Mouse (Mus musculus) CH12.LX (cell line): Measurements from ENCODE around the gene Wbp11. TPM values are rescaled to one million over a fixed set of nuclear protein-coding genes. Genes with fewer than 3 reads are reported as not detected.

Source experiments
- DNase-seq: peaks from one replicate; pipeline ENCODE4 v3.0.0-alpha.2; 2013; ENCODE audit errors: extremely low read depth
- H3K27ac ChIP-seq: 2 replicates; pipeline ENCODE4 v1.5.1; 2012; ENCODE audit warnings: low read depth, mild to moderate bottlenecking, control low read depth, moderate library complexity; ENCODE audit not compliant: insufficient read depth
- H3K27me3 ChIP-seq: replicated peaks from 2 replicates; pipeline ENCODE3; 2012; ENCODE audit warnings: inconsistent platforms
- H3K36me3 ChIP-seq, 2 experiments: replicated peaks in 1 of 2; 2 replicates each; pipeline versions ENCODE3 to v1.6.1; 2012; ENCODE audit warnings: inconsistent platforms in 1 of 2, low read length in 1 of 2, mild to moderate bottlenecking in 1 of 2, mixed read lengths in 1 of 2, moderate library complexity in 1 of 2; ENCODE audit not compliant: control insufficient read depth in 1 of 2, insufficient read depth in 1 of 2
- H3K4me1 ChIP-seq, 2 experiments: 2 replicates each; pipeline ENCODE4 v1.6.1; 2012; ENCODE audit warnings: inconsistent platforms in 1 of 2, moderate library complexity in 1 of 2; ENCODE audit not compliant: insufficient read depth in 2 of 2, control insufficient read depth in 1 of 2
- H3K4me2 ChIP-seq: 2 replicates; pipeline ENCODE4 v1.6.1; 2012; ENCODE audit warnings: low read depth, mild to moderate bottlenecking, control low read depth; ENCODE audit not compliant: poor library complexity, insufficient read depth, severe bottlenecking
- H3K4me3 ChIP-seq, 3 experiments: fragments of 150-350 bp in 1 of 3; sonication (generic) in 1 of 3; replicated peaks in 1 of 3; 2 replicates each; pipeline versions ENCODE3 to v1.5.1; 2011 to 2012; ENCODE audit warnings: low read depth in 2 of 3, low read length in 2 of 3, mild to moderate bottlenecking in 2 of 3, moderate library complexity in 2 of 3, control low read depth in 1 of 3, improper control_type of control experiment in 1 of 3, inconsistent platforms in 1 of 3, mixed read lengths in 1 of 3; ENCODE audit not compliant: poor library complexity in 1 of 3
- H3K79me2 ChIP-seq: replicated peaks from 2 replicates; pipeline ENCODE4 v1.6.1; 2012; ENCODE audit warnings: mild to moderate bottlenecking, moderate library complexity; ENCODE audit not compliant: control insufficient read depth, poor library complexity, insufficient read depth, severe bottlenecking; ENCODE audit errors: extremely low read depth
- H3K9ac ChIP-seq: 2 replicates; pipeline ENCODE4 v1.6.1; 2012; ENCODE audit warnings: low read depth, mild to moderate bottlenecking, control low read depth, moderate library complexity; ENCODE audit not compliant: insufficient read depth
- H3K9me3 ChIP-seq: replicated peaks from 2 replicates; pipeline ENCODE3; 2012; ENCODE audit warnings: low read length, inconsistent platforms, mixed read lengths
- CHD2 ChIP-seq: IDR thresholded peaks from 2 replicates; pipeline ENCODE4 v1.6.1; 2011; ENCODE audit warnings: low read length, improper control_type of control experiment
- CTCF ChIP-seq, 2 experiments: IDR thresholded peaks in 1 of 2; conservative IDR thresholded peaks in 1 of 2; 2 replicates each; pipeline ENCODE4 v1.5.1; 2011 to 2012; ENCODE audit warnings: low read depth in 2 of 2, low read length in 2 of 2, improper control_type of control experiment in 1 of 2, inconsistent platforms in 1 of 2, mild to moderate bottlenecking in 1 of 2, moderate library complexity in 1 of 2
- E2F4 ChIP-seq: IDR thresholded peaks from 2 replicates; pipeline ENCODE4 v1.6.1; 2011; ENCODE audit warnings: low read depth, low read length, improper control_type of control experiment; ENCODE audit not compliant: insufficient replicate concordance
- ELF1 ChIP-seq: IDR thresholded peaks from 2 replicates; pipeline ENCODE4 v1.6.1; 2014; ENCODE audit warnings: low read depth, mild to moderate bottlenecking, inconsistent platforms, low read length, improper control_type of control experiment
- GABPA ChIP-seq: IDR thresholded peaks from 2 replicates; pipeline ENCODE4 v1.6.1; 2012; ENCODE audit warnings: low read depth, low read length, improper control_type of control experiment, inconsistent platforms; ENCODE audit not compliant: insufficient replicate concordance
- IRF4 ChIP-seq: IDR thresholded peaks from 2 replicates; pipeline ENCODE4 v1.6.1; 2014; ENCODE audit warnings: low read depth, mild to moderate bottlenecking, inconsistent platforms, low read length, improper control_type of control experiment
- JUN ChIP-seq: IDR thresholded peaks from 2 replicates; pipeline ENCODE4 v1.6.1; 2011; ENCODE audit warnings: low read depth, mild to moderate bottlenecking, low read length, improper control_type of control experiment, moderate library complexity; ENCODE audit not compliant: insufficient read depth
- KAT2A ChIP-seq: IDR thresholded peaks from 2 replicates; pipeline ENCODE4 v1.6.1; 2012; ENCODE audit warnings: low read length, improper control_type of control experiment, inconsistent platforms; ENCODE audit not compliant: insufficient replicate concordance
- MAFK ChIP-seq: IDR thresholded peaks from 2 replicates; pipeline ENCODE4 v1.6.1; 2011; ENCODE audit warnings: low read length, improper control_type of control experiment; ENCODE audit not compliant: insufficient replicate concordance
- MAZ ChIP-seq: IDR thresholded peaks from 2 replicates; pipeline ENCODE4 v1.6.1; 2012; ENCODE audit warnings: low read depth, mild to moderate bottlenecking, inconsistent platforms, low read length, improper control_type of control experiment, moderate library complexity
- MEF2A ChIP-seq: IDR thresholded peaks from 2 replicates; pipeline ENCODE4 v1.6.1; 2014; ENCODE audit warnings: low read depth, mild to moderate bottlenecking, inconsistent platforms, low read length, improper control_type of control experiment, borderline replicate concordance
- POLR2AphosphoS2 ChIP-seq: IDR thresholded peaks from 2 replicates; pipeline ENCODE4 v1.6.1; 2011; ENCODE audit warnings: low read depth, low read length, improper control_type of control experiment
- SIN3A ChIP-seq: IDR thresholded peaks from 2 replicates; pipeline ENCODE4 v1.6.1; 2012; ENCODE audit warnings: low read length, improper control_type of control experiment, inconsistent platforms
- SMC3 ChIP-seq: IDR thresholded peaks from 2 replicates; pipeline ENCODE4 v1.6.1; 2011; ENCODE audit warnings: low read depth, low read length, improper control_type of control experiment
- TCF12 ChIP-seq: IDR thresholded peaks from 2 replicates; pipeline ENCODE4 v1.6.1; 2014; ENCODE audit warnings: low read depth, mild to moderate bottlenecking, inconsistent platforms, low read length, improper control_type of control experiment
- USF1 ChIP-seq: IDR thresholded peaks from 2 replicates; pipeline ENCODE4 v1.6.1; 2014; ENCODE audit warnings: low read depth, mild to moderate bottlenecking, inconsistent platforms, low read length, improper control_type of control experiment
- ZC3H11A ChIP-seq: IDR thresholded peaks from 2 replicates; pipeline ENCODE4 v1.6.1; 2012; ENCODE audit warnings: low read depth, mild to moderate bottlenecking, inconsistent platforms, low read length, improper control_type of control experiment
- ZKSCAN1 ChIP-seq: IDR thresholded peaks from 2 replicates; pipeline ENCODE4 v1.6.1; 2012; ENCODE audit warnings: low read depth, inconsistent platforms, low read length, improper control_type of control experiment, borderline replicate concordance
- ZNF384 ChIP-seq: IDR thresholded peaks from 2 replicates; pipeline ENCODE4 v1.6.1; 2012; ENCODE audit warnings: low read depth, low read length, improper control_type of control experiment, inconsistent platforms
- dilution Hi-C: fragments of 300-500 bp; cut with MboI; formaldehyde crosslinking; loops from 2 replicates; pipeline ENCODE4 v1.14.3; 2020; ENCODE audit warnings: low sequenced_read_pairs; ENCODE audit not compliant: extremely low pct_unique_long_range_greater_than_20kb, extremely low pct_ligation_motif_present
- in situ Hi-C: fragments of 300-500 bp; cut with MboI; formaldehyde crosslinking; loops from 3 replicates; pipeline ENCODE4 v1.14.3; 2019; ENCODE audit warnings: low sequenced_read_pairs, low pct_ligation_motif_present, low pct_unique_long_range_greater_than_20kb, mixed read lengths
- polyA plus RNA-seq: library from polyadenylated mRNA; unstranded; fragments of >175 nt; gene quantifications from 2 replicates; pipeline ENCODE4 v1.2.1, GENCODE M21; 2012; ENCODE audit warnings: low read depth; ENCODE audit not compliant: insufficient read length
- total RNA-seq, 2 experiments: library from RNA; depleted of rRNA; stranded (reverse); fragments of 300-350 nt in 1 of 2; fragments of >200 nt in 1 of 2; gene quantifications; 2 replicates each; pipeline ENCODE4 v1.2.3; 2012 to 2014

The Wbp11 gene
- total and polyA plus RNA-seq, 3 experiments = 27.7 to 189 (median 51.3) TPM

GRCm38 (mm10) chr6:136789391-136789971, 38.6 kb downstream of the Wbp11 start:
- Histone ChIP-seq H3K79me2 (no peaks in the 10 kb centered on the region), H3K9me3 (no peaks in the 10 kb centered on the region), H3K4me1 (peaks cover 0 to 5% of the 10 kb centered on the region in 2 experiments; a peak in 2 of 4 replicates), H3K36me3 (no peaks in the 10 kb centered on the region), H3K9ac (no peak overlapping the region), H3K27me3 (no peaks in the 10 kb centered on the region)
- in situ Hi-C loops = no loop called here
- no peak for DNase-seq
- TF ChIP-seq USF1 (no peak), KAT2A (no peak)
- TF ChIP-seq, all 38 proteins: peak for 0
- H3K4me3 ChIP-seq = no peak overlapping the region
- no peak overlapping the region for H3K27ac ChIP-seq
- dilution Hi-C loops = no loop called here
- no peak overlapping the region for H3K4me2 ChIP-seq

- H3K27ac ChIP-seq = no peak overlapping the region
- H3K4me3 ChIP-seq = no peak overlapping the region
- no peaks in the 10 kb centered on the region for H3K9me3 ChIP-seq
- in situ Hi-C loops = no loop called here
- dilution Hi-C loops = no loop called here
- H3K36me3 ChIP-seq = no peaks in the 10 kb centered on the region
- H3K79me2 ChIP-seq = no peaks in the 10 kb centered on the region
- H3K4me2 ChIP-seq = no peak overlapping the region
- no peak for DNase-seq
- TF ChIP-seq ELF1 = no peak
- no peak for TF ChIP-seq ZNF384
- TF ChIP-seq E2F4 = no peak
- TF ChIP-seq MEF2A = no peak
- no peak for TF ChIP-seq CTCF (conservative IDR thresholded peaks at IDR 0.05 in 1 of 2, IDR thresholded peaks at IDR 0.05 in 1 of 2; ENCODE audit: low read depth in 2 of 2, low read length in 2 of 2)
- no peak for TF ChIP-seq SIN3A
- no peak for TF ChIP-seq TCF12
- no peak for TF ChIP-seq CHD2
- TF ChIP-seq IRF4 = no peak
- no peak for TF ChIP-seq JUN
- TF ChIP-seq ZKSCAN1 = no peak
- TF ChIP-seq MAZ = no peak
- no peak for TF ChIP-seq POLR2AphosphoS2
- TF ChIP-seq SMC3 = no peak
- no peak for TF ChIP-seq GABPA
- TF ChIP-seq USF1 = no peak
- TF ChIP-seq ZC3H11A = no peak
- no peak for TF ChIP-seq MAFK
- H3K27me3 ChIP-seq = no peaks in the 10 kb centered on the region
- peaks cover 0 to 2% of the 10 kb centered on the region in 2 experiments; a peak in 1 of 4 replicates for H3K4me1 ChIP-seq
- H3K9ac ChIP-seq = no peak overlapping the region
These were observed 45.3 kb downstream of the Wbp11 start for GRCm38 (mm10) chr6:136782761-136783160.
